Mouse (Mus musculus): ENCODE results near the gene Hps6. TPM values are rescaled to one million over a fixed set of nuclear protein-coding genes. Genes with fewer than 3 reads are reported as not detected.
A peak's percentile ranks its signal among the peaks of the same experiment; 100 is the strongest.
"Not testable (repeated sequence)": the region's sequence is repeated elsewhere in the genome, so short reads cannot be mapped to it uniquely, and the experiment has no call there.

Hps6 gene
- polyA plus RNA-seq (2015; fragmentation: Nextera tagmentation; extraction: Ambion mirVana) = 2.7 and 2.9 TPM in 2 replicates

DNA sequence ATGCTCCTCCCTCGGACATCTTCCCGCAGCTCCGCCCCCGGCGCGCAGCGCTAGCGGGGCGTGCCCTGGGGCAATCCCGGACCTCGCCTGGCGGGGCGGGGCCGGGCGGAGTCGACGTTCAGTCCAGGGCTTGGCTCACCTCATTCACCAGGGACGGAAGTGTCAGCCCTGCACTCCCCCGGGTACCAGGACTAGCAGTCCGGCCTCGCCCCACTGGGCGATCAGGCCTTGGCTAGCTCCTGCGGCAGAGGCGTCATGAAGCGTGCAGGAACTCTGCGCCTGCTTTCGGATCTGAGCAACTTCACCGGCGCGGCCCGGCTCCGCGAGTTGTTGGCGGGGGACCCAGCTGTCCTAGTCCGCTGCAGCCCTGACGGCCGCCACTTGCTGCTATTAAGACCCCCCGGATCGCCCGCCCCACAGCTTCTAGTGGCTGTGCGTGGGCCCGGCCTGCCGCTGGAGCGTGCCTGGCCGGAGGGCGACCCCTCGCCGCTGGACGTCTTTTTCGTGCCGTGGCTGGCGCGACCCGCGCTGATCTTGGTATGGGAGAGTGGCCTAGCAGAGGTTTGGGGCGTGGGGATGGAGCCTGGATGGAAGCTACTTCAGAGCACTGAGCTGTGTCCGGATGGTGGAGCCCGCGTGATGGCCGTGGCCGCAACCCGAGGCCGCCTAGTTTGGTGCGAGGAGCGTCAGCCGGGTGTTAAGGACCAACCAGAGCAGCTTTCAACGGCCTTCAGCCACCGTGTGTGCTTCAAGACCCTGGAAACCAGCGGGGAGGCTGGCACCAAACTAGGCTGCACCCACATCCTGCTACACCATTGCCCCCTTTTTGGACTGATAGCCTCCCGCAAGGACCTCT, at the start of gene Hps6:
Gene Hps6, plus strand, starts transcription at position 138 of the 856 bp plus-strand sequence.
- peaks cover 6% of the 10 kb centered on the region; the same call in 1 of the 2 replicates for H3K27me3 ChIP-seq
- peaks cover 40% of the 10 kb centered on the region for H3K4me1 ChIP-seq (replicated peaks)
- H3K9me3 ChIP-seq (replicated peaks) = no peaks in the 10 kb centered on the region
- H3K36me3 ChIP-seq = peaks cover 14% of the 10 kb centered on the region
- peak within 1 kb of the TSS; percentile 70 for H3K4me3 ChIP-seq (replicated peaks)
- peak within 1 kb of the TSS; percentile 97 for H3K4me2 ChIP-seq
- H3K9ac ChIP-seq = peak within 1 kb of the TSS; percentile 79
- 1% methylated on average over 70 of the region's 70 CpGs for WGBS (ENCODE audit: insufficient replicate concordance)
- ATAC-seq (ENCODE audit: low read depth) (peak; percentile 93), DNase-seq (peak; percentile 88)
- peak within 1 kb of the TSS; percentile 31; the same call in 1 of the 2 replicates for H3K27ac ChIP-seq

- no peak overlapping the region for H3K4me3 ChIP-seq (replicated peaks)
- DNase-seq (no peak), ATAC-seq (ENCODE audit: low read depth) (no peak)
- H3K4me1 ChIP-seq (replicated peaks) = no peaks in the 10 kb centered on the region
- 0 out of 2 replicates have a peak, but pooled peaks cover 10% of the 10 kb centered on the region for H3K36me3 ChIP-seq
- WGBS (ENCODE audit: insufficient replicate concordance) = 82% methylated on average over 7 of the region's 7 CpGs
- H3K9me3 ChIP-seq (replicated peaks) = no peaks in the 10 kb centered on the region
- no peak overlapping the region for H3K27ac ChIP-seq
- H3K4me2 ChIP-seq = no peak overlapping the region
- no peak overlapping the region for H3K9ac ChIP-seq
- H3K27me3 ChIP-seq = no peaks in the 10 kb centered on the region
Observed at GRCm38 (mm10) chr19:45956736-45957135, 46.6 kb upstream of the Hps6 start.

- DNase-seq = no peak
- H3K4me3 ChIP-seq (replicated peaks) = no peak overlapping the region
- H3K4me2 ChIP-seq = no peak overlapping the region
- H3K27me3 ChIP-seq = no peaks in the 10 kb centered on the region
- no peak for ATAC-seq (ENCODE audit: low read depth)
- H3K9me3 ChIP-seq (replicated peaks) = no peaks in the 10 kb centered on the region
- peaks cover 15% of the 10 kb centered on the region; the same call in 1 of the 2 replicates for H3K36me3 ChIP-seq
- no peak overlapping the region for H3K9ac ChIP-seq
- no peaks in the 10 kb centered on the region for H3K4me1 ChIP-seq (replicated peaks)
- 57% methylated on average over 5 of the region's 5 CpGs for WGBS (ENCODE audit: insufficient replicate concordance)
- H3K27ac ChIP-seq = no peak overlapping the region
Observed at GRCm38 (mm10) chr19:45960770-45961169, 42.5 kb upstream of the Hps6 start.

- no peaks in the 10 kb centered on the region for H3K4me1 ChIP-seq (replicated peaks)
- no peak overlapping the region for H3K9ac ChIP-seq
- DNase-seq (no peak), ATAC-seq (ENCODE audit: low read depth) (no peak)
- no peak overlapping the region for H3K27ac ChIP-seq
- H3K9me3 ChIP-seq (replicated peaks) = no peaks in the 10 kb centered on the region
- no peak overlapping the region for H3K4me3 ChIP-seq (replicated peaks)
- H3K27me3 ChIP-seq = no peaks in the 10 kb centered on the region
- no peak overlapping the region for H3K4me2 ChIP-seq
- no peaks in the 10 kb centered on the region for H3K36me3 ChIP-seq
Observed at GRCm38 (mm10) chr19:45984379-45984778, 18.9 kb upstream of the Hps6 start.

GRCm38 (mm10) chr19:45988238-45988637, 15.1 kb upstream of the Hps6 start:
- WGBS (ENCODE audit: insufficient replicate concordance) = 92% methylated on average over 3 of the region's 3 CpGs
- ATAC-seq (ENCODE audit: low read depth) (no peak), DNase-seq (no peak)
- Histone ChIP-seq H3K36me3 (no peaks in the 10 kb centered on the region), H3K27me3 (no peaks in the 10 kb centered on the region), H3K27ac (no peak overlapping the region), H3K9ac (no peak overlapping the region), H3K9me3 (replicated peaks) (no peaks in the 10 kb centered on the region), H3K4me2 (no peak overlapping the region), H3K4me1 (replicated peaks) (no peaks in the 10 kb centered on the region), H3K4me3 (replicated peaks) (no peak overlapping the region)

GRCm38 (mm10) chr19:45991171-45991570, 12.1 kb upstream of the Hps6 start:
- no peak overlapping the region for H3K9ac ChIP-seq
- H3K4me3 ChIP-seq (replicated peaks) = no peak overlapping the region
- H3K4me1 ChIP-seq (replicated peaks) = no peaks in the 10 kb centered on the region
- WGBS (ENCODE audit: insufficient replicate concordance) = 77% methylated on average over 3 of the region's 3 CpGs
- H3K27me3 ChIP-seq = no peaks in the 10 kb centered on the region
- H3K9me3 ChIP-seq (replicated peaks) = no peaks in the 10 kb centered on the region; the same call in 1 of the 2 replicates
- DNase-seq (no peak), ATAC-seq (ENCODE audit: low read depth) (no peak)
- peaks cover 5% of the 10 kb centered on the region; the same call in 1 of the 2 replicates for H3K36me3 ChIP-seq
- H3K27ac ChIP-seq = no peak overlapping the region
- H3K4me2 ChIP-seq = no peak overlapping the region

- H3K4me3 ChIP-seq (replicated peaks); ATAC-seq (ENCODE audit: low read depth); DNase-seq; H3K4me2 ChIP-seq; H3K36me3 ChIP-seq; H3K4me1 ChIP-seq (replicated peaks); H3K9ac ChIP-seq; H3K27ac ChIP-seq; H3K27me3 ChIP-seq; H3K9me3 ChIP-seq (replicated peaks): not testable (repeated sequence)
- 85% methylated on average over 6 of the region's 6 CpGs for WGBS (ENCODE audit: insufficient replicate concordance)
Observed at GRCm38 (mm10) chr19:45993441-45993840, 9.9 kb upstream of the Hps6 start.

DNA sequence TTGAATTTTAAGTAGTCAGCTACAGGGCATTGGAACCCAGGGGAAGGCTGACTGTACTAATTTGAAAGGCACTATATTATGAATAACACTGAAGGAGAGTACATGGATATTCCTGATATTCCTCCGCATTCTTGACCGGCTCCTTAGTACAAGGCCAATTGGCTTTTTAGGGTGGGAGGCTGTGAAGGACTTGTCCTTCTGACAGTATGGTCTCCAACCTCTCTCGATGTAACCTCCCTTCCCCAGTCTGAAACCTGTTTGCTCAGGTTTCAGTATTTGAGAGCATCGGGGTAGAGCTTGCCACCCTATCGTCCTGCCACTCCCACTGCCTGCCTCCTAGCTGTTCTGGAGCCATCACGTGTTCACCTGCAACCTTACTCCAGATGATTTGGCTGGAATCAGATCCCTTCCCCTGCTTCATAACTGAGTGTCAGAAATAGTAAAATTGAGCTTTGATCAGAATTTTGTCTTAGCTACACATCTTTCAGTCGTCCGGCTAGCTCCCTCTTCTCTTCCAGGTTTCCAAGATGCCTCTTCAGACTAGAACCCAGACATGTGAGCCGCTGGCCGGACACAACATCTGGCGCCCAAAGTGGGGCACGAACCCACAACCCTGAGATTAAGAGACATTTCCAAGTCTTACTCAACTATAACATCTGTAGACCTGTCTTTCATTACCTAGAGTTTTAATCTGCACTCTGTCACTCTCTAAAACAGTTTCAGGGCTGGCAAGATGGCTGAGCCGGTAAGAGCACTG, 9.1 kb upstream of the Hps6 start:
- Histone ChIP-seq H3K27me3 (no peaks in the 10 kb centered on the region), H3K4me3 (replicated peaks) (no peak overlapping the region), H3K4me1 (replicated peaks) (peaks cover 16% of the 10 kb centered on the region), H3K9ac (no peak overlapping the region), H3K4me2 (no peak overlapping the region), H3K9me3 (replicated peaks) (no peaks in the 10 kb centered on the region; the same call in 1 of the 2 replicates), H3K36me3 (peaks cover 5% of the 10 kb centered on the region; the same call in 1 of the 2 replicates), H3K27ac (no peak overlapping the region)
- DNase-seq = no peak
- ATAC-seq (ENCODE audit: low read depth) = no peak
- WGBS (ENCODE audit: insufficient replicate concordance) = 85% methylated on average over 13 of the region's 13 CpGs

GRCm38 (mm10) chr19:45997365-45997764, 5.9 kb upstream of the Hps6 start:
- 41% methylated on average over 5 of the region's 5 CpGs for WGBS (ENCODE audit: insufficient replicate concordance)
- peak overlapping the region; percentile 83 for H3K4me2 ChIP-seq
- no peaks in the 10 kb centered on the region for H3K27me3 ChIP-seq
- ATAC-seq (ENCODE audit: low read depth) (no peak), DNase-seq (no peak)
- peaks cover 22% of the 10 kb centered on the region for H3K4me1 ChIP-seq (replicated peaks)
- peaks cover 5% of the 10 kb centered on the region; the same call in 1 of the 2 replicates for H3K36me3 ChIP-seq
- peak overlapping the region; percentile 71 for H3K4me3 ChIP-seq (replicated peaks)
- H3K27ac ChIP-seq = peak overlapping the region; percentile 87
- H3K9ac ChIP-seq = peak overlapping the region; percentile 81
- no peaks in the 10 kb centered on the region; the same call in 1 of the 2 replicates for H3K9me3 ChIP-seq (replicated peaks)

GRCm38 (mm10) chr19:45997785-45998693, 5.3 kb upstream of the Hps6 start, which contains the start of gene Armh3:
Gene Armh3, minus strand, starts transcription at chr19:45998488.
- peak within 1 kb of the TSS; percentile 87 for H3K27ac ChIP-seq
- 0 out of 2 replicates have a peak, but pooled peaks cover 3% of the 10 kb centered on the region for H3K27me3 ChIP-seq
- peak; percentile 95 for ATAC-seq (ENCODE audit: low read depth)
- 1% methylated on average over 76 of the region's 76 CpGs for WGBS (ENCODE audit: insufficient replicate concordance)
- H3K4me3 ChIP-seq (replicated peaks) = peak within 1 kb of the TSS; percentile 71
- peak within 1 kb of the TSS; percentile 81 for H3K9ac ChIP-seq
- H3K4me2 ChIP-seq = peak within 1 kb of the TSS; percentile 83
- H3K4me1 ChIP-seq (replicated peaks) = peaks cover 26% of the 10 kb centered on the region
- peaks cover 5% of the 10 kb centered on the region; the same call in 1 of the 2 replicates for H3K36me3 ChIP-seq
- DNase-seq = peak; percentile 86
- H3K9me3 ChIP-seq (replicated peaks) = no peaks in the 10 kb centered on the region; the same call in 1 of the 2 replicates
